Mouse (Mus musculus): ENCODE measurements around the gene Dact3. TPM values are rescaled to one million over a fixed set of nuclear protein-coding genes. Genes with fewer than 3 reads are reported as not detected.

Gene Dact3
- polyA plus RNA-seq, 2 experiments, result 0.14 to 0.68 TPM

GRCm38 (mm10) chr7:16931968-16932627, 57.0 kb downstream of the Dact3 start:
- 16% methylated on average over 14 of the region's 14 CpGs for WGBS (ENCODE audit: insufficient replicate concordance)
- Histone ChIP-seq H3K4me2 (ENCODE audit: low read depth) (no peak overlapping the region), H3K9ac (replicated peaks) (no peak overlapping the region), H3K4me3 (ENCODE audit: insufficient read depth in 1 of 2, low read depth in 2 of 2, low read length in 2 of 2) (no peak overlapping the region), H3K27me3 (ENCODE audit: control insufficient read depth, insufficient read depth, low read length) (no peaks in the 10 kb centered on the region), H3K9me3 (ENCODE audit: control insufficient read depth, low read length) (no peaks in the 10 kb centered on the region), H3K27ac (no peak overlapping the region), H3K4me1 (replicated peaks; ENCODE audit: control insufficient read depth in 2 of 2, insufficient read depth in 2 of 2, low read length in 1 of 2) (no peaks in the 10 kb centered on the region), H3K36me3 (replicated peaks; ENCODE audit: control insufficient read depth, insufficient read depth, low read depth) (no peaks in the 10 kb centered on the region)
- peak; percentile 56 to 73 (median 63) for DNase-seq (ENCODE audit: low read depth in 3 of 3, low spot score in 3 of 3)
- TF ChIP-seq EP300 (IDR thresholded peaks at IDR 0.05; ENCODE audit: low read depth) (no peak), CTCF (IDR thresholded peaks at IDR 0.05; ENCODE audit: low read depth) (peak; percentile 92)
- ATAC-seq (ENCODE audit: insufficient read depth), result peak; percentile 54; the same call in 1 of the 2 replicates

- 24% methylated on average over 14 of the region's 14 CpGs for WGBS (ENCODE audit: insufficient replicate concordance)
- no peak for ATAC-seq (ENCODE audit: insufficient read depth)
- TF ChIP-seq CTCF (IDR thresholded peaks at IDR 0.05; ENCODE audit: low read depth) (peak; percentile 77), EP300 (IDR thresholded peaks at IDR 0.05; ENCODE audit: low read depth) (no peak)
- no peak overlapping the region for H3K4me2 ChIP-seq (ENCODE audit: low read depth)
- H3K9me3 ChIP-seq (ENCODE audit: control insufficient read depth, low read length), result no peaks in the 10 kb centered on the region
- no peaks in the 10 kb centered on the region for H3K4me1 ChIP-seq (replicated peaks; ENCODE audit: control insufficient read depth in 2 of 2, insufficient read depth in 2 of 2, low read length in 1 of 2)
- H3K27ac ChIP-seq, result no peak overlapping the region
- H3K4me3 ChIP-seq (ENCODE audit: insufficient read depth in 1 of 2, low read depth in 2 of 2, low read length in 2 of 2), result no peak overlapping the region
- H3K27me3 ChIP-seq (ENCODE audit: control insufficient read depth, insufficient read depth, low read length), result no peaks in the 10 kb centered on the region
- no peaks in the 10 kb centered on the region for H3K36me3 ChIP-seq (replicated peaks; ENCODE audit: control insufficient read depth, insufficient read depth, low read depth)
- H3K9ac ChIP-seq (replicated peaks), result no peak overlapping the region
- peak in 2 of 3 experiments; percentile 64 to 66 for DNase-seq (ENCODE audit: low read depth in 3 of 3, low spot score in 3 of 3)
Measured at GRCm38 (mm10) chr7:16932704-16933577, 57.8 kb downstream of the Dact3 start.

Other genes with a start within 250 kb of the Dact3 start
- not detected in 2 replicates for gene Ceacam15, start 199.6 kb upstream of the Dact3 start, polyA plus RNA-seq (2012; rRNA removed)
- gene Ceacam15, start 199.6 kb upstream of the Dact3 start, polyA plus RNA-seq (2014; fragmentation: Nextera tagmentation; extraction: Ambion mirVana), result not detected in 2 replicates
- gene Ceacam9, start 153.4 kb upstream of the Dact3 start, polyA plus RNA-seq (2012; rRNA removed), result not detected in 2 replicates
- not detected in 2 replicates for gene Ceacam9, start 153.4 kb upstream of the Dact3 start, polyA plus RNA-seq (2014; fragmentation: Nextera tagmentation; extraction: Ambion mirVana)
- gene Ap2s1, start 136.9 kb upstream of the Dact3 start, polyA plus RNA-seq (2012; rRNA removed), result 165 and 175 TPM in 2 replicates
- 176 and 198 TPM in 2 replicates for gene Ap2s1, start 136.9 kb upstream of the Dact3 start, polyA plus RNA-seq (2014; fragmentation: Nextera tagmentation; extraction: Ambion mirVana)
- 157 and 160 TPM in 2 replicates for gene Slc1a5, start 94.0 kb upstream of the Dact3 start, polyA plus RNA-seq (2012; rRNA removed)
- 61.7 and 67.3 TPM in 2 replicates for gene Slc1a5, start 94.0 kb upstream of the Dact3 start, polyA plus RNA-seq (2014; fragmentation: Nextera tagmentation; extraction: Ambion mirVana)
- gene Strn4, start 59.4 kb upstream of the Dact3 start, polyA plus RNA-seq (2012; rRNA removed), result 41.3 and 43.0 TPM in 2 replicates
- 27.2 and 32.2 TPM in 2 replicates for gene Strn4, start 59.4 kb upstream of the Dact3 start, polyA plus RNA-seq (2014; fragmentation: Nextera tagmentation; extraction: Ambion mirVana)
- 5.6 and 6.6 TPM in 2 replicates for gene Fkrp, start 58.6 kb upstream of the Dact3 start, polyA plus RNA-seq (2012; rRNA removed)
- gene Fkrp, start 58.6 kb upstream of the Dact3 start, polyA plus RNA-seq (2014; fragmentation: Nextera tagmentation; extraction: Ambion mirVana), result 7.2 and 8.9 TPM in 2 replicates
- gene Prkd2, start 32.4 kb upstream of the Dact3 start, polyA plus RNA-seq (2012; rRNA removed), result 2.5 and 3.2 TPM in 2 replicates
- 1.8 and 2.2 TPM in 2 replicates for gene Prkd2, start 32.4 kb upstream of the Dact3 start, polyA plus RNA-seq (2014; fragmentation: Nextera tagmentation; extraction: Ambion mirVana)
- gene Gng8, start 16.5 kb downstream of the Dact3 start, polyA plus RNA-seq (2012; rRNA removed), result 0.44 and 0.47 TPM in 2 replicates
- not detected in 2 replicates for gene Gng8, start 16.5 kb downstream of the Dact3 start, polyA plus RNA-seq (2014; fragmentation: Nextera tagmentation; extraction: Ambion mirVana)
- gene Ptgir, start 31.2 kb downstream of the Dact3 start, polyA plus RNA-seq (2012; rRNA removed), result 0.84 and 0.87 TPM in 2 replicates
- 0.88 and 1.2 TPM in 2 replicates for gene Ptgir, start 31.2 kb downstream of the Dact3 start, polyA plus RNA-seq (2014; fragmentation: Nextera tagmentation; extraction: Ambion mirVana)
- gene Calm3, start 48.8 kb downstream of the Dact3 start, polyA plus RNA-seq (2012; rRNA removed), result 72.2 and 90.3 TPM in 2 replicates
- gene Calm3, start 48.8 kb downstream of the Dact3 start, polyA plus RNA-seq (2014; fragmentation: Nextera tagmentation; extraction: Ambion mirVana), result 115 and 122 TPM in 2 replicates
- 0.04 and 0.08 TPM in 2 replicates for gene Pnmal2, start 69.4 kb downstream of the Dact3 start, polyA plus RNA-seq (2012; rRNA removed)
- 0.08 and 0.14 TPM in 2 replicates for gene Pnmal2, start 69.4 kb downstream of the Dact3 start, polyA plus RNA-seq (2014; fragmentation: Nextera tagmentation; extraction: Ambion mirVana)
- gene Pnmal1, start 84.4 kb downstream of the Dact3 start, polyA plus RNA-seq (2012; rRNA removed), result 0.01 and 0.03 TPM in 2 replicates
- gene Pnmal1, start 84.4 kb downstream of the Dact3 start, polyA plus RNA-seq (2014; fragmentation: Nextera tagmentation; extraction: Ambion mirVana), result 0.03 TPM in 1 of 2 replicates, not detected in the other
- gene Gm42372, start 107.8 kb downstream of the Dact3 start, polyA plus RNA-seq (2012; rRNA removed), result 0.01 and 0.02 TPM in 2 replicates
- 0.03 and 0.04 TPM in 2 replicates for gene Gm42372, start 107.8 kb downstream of the Dact3 start, polyA plus RNA-seq (2014; fragmentation: Nextera tagmentation; extraction: Ambion mirVana)
- gene Ccdc8, start 117.4 kb downstream of the Dact3 start, polyA plus RNA-seq (2012; rRNA removed), result 2.0 and 2.7 TPM in 2 replicates
- 1.5 and 2.3 TPM in 2 replicates for gene Ccdc8, start 117.4 kb downstream of the Dact3 start, polyA plus RNA-seq (2014; fragmentation: Nextera tagmentation; extraction: Ambion mirVana)
- gene Ppp5c, start 152.6 kb downstream of the Dact3 start, polyA plus RNA-seq (2012; rRNA removed), result 61.7 and 68.3 TPM in 2 replicates
- 38.5 and 42.8 TPM in 2 replicates for gene Ppp5c, start 152.6 kb downstream of the Dact3 start, polyA plus RNA-seq (2014; fragmentation: Nextera tagmentation; extraction: Ambion mirVana)
- gene Hif3a, start 187.1 kb downstream of the Dact3 start, polyA plus RNA-seq (2012; rRNA removed), result 9.8 and 12.2 TPM in 2 replicates
- gene Hif3a, start 187.1 kb downstream of the Dact3 start, polyA plus RNA-seq (2014; fragmentation: Nextera tagmentation; extraction: Ambion mirVana), result 22.8 and 23.9 TPM in 2 replicates
- 0.02 and 0.18 TPM in 2 replicates for gene Psg16, start 198.7 kb downstream of the Dact3 start, polyA plus RNA-seq (2012; rRNA removed)
- 0.08 TPM in 2 replicates for gene Psg16, start 198.7 kb downstream of the Dact3 start, polyA plus RNA-seq (2014; fragmentation: Nextera tagmentation; extraction: Ambion mirVana)

All from liver, embryonic 14.5 days (tissue).